Mouse (Mus musculus) c-Kit-positive CD71-negative TER-119-negative erythroid progenitor cells, embryonic 14.5 days (primary cell): ENCODE data around the gene Itih5.

Experiments
- DNase-seq: peaks from one replicate; pipeline ENCODE4 v3.0.0-alpha.2; 2013; ENCODE audit warnings: low read depth

The Itih5 gene

DNA sequence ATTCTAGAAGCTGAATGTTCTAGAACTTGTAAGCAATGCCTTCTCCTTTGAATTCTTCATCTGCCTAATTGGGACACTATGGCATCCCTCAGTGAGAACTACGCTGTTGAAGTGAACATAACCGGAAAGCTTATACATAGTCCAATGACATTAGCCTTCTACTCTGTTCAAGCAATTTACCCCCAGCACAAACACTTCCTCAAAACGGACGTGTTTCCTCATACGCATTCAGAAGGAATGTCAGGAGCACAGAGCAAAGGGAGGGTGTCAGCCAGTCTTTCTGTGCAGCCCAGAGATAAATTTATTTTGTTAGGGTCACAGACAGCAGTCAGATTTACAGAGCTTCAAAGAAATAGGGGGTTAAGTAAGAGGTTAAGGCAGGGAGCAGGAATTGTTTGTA lies 108.0 kb downstream of the Itih5 start:
- no peak for DNase-seq

DNA sequence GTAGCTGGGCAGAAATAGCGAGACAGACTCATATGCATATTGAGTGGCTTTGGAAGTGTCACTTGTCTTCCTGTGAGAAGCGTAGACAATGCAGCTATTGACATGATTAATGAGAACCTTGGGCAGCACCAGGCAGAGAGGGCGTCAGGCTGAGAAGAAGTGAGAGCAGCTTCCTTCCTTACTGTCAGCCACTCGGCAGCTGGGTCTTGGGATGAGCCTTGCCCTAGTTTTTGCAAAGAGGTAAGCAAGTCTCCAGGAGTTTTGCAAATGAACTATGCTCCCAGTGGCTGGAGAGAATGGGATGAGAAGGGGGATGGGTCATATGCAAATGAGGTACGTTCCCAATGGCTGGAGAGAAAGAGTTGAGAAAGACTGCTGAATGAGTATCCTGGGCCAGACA lies 109.4 kb downstream of the Itih5 start:
- DNase-seq, result no peak

GRCm38 (mm10) chr2:10263909-10264489 lies 110.6 kb downstream of the Itih5 start:
- DNase-seq, result no peak

- no peak for DNase-seq
Measured at GRCm38 (mm10) chr2:10265881-10266280, 112.5 kb downstream of the Itih5 start.

DNA sequence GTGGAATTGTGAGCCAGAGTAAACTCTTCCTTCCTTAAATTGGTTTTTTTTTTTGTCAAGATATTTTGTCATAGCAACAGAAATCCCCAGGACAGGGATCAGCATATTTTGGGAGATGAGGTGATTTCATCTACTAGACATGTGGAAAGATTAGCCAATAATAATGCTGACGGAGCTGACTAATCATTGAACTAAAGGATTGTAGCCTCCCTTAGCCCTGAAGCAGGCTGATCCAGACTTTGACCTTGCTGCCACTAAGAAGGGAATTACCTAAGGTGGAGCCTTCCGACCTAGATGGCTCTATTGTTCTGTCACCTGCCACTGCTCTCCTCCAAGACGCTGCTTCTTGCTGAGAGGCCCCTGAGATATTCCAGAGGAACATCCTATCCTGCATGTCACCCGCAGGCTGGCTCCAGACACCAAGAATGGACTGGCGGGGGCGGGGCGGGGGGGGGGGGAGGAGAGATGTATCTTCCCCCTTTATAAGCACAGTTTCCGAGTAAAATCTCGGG lies 119.3 kb downstream of the Itih5 start:
- DNase-seq, result no peak

GRCm38 (mm10) chr2:10273541-10274050 lies 120.2 kb downstream of the Itih5 start:
- DNase-seq, result no peak

GRCm38 (mm10) chr2:10276194-10276593 lies 122.8 kb downstream of the Itih5 start:
- peak; percentile 19 for DNase-seq

GRCm38 (mm10) chr2:10283686-10284085 lies 130.3 kb downstream of the Itih5 start:
- no peak for DNase-seq

- DNase-seq, result no peak
Measured at GRCm38 (mm10) chr2:10284636-10285270, 131.4 kb downstream of the Itih5 start.

DNA sequence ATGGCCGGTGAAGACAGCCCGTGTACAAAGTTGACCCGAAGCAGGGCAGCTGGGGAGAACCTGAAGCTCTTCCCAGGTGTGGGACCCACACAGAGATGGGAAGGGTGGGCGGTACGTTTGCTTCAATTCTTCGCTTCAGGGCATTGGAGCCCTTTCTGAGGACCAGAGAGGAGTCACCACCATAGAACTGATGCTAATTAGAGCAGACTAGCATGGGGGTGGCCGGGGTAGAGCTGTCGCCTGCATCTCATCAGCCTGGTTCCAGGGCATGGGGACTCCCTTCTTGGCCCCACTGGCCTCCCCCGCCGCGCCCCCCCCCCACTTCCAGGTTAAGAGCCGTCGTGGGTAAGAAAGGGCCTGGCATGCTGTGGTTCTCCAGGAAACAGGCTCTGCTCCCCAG lies 132.6 kb downstream of the Itih5 start:
- no peak for DNase-seq

GRCm38 (mm10) chr2:10288142-10288831 lies 134.9 kb downstream of the Itih5 start:
- DNase-seq, result peak; percentile 73

GRCm38 (mm10) chr2:10288881-10289280 lies 135.5 kb downstream of the Itih5 start:
- no peak for DNase-seq

DNA sequence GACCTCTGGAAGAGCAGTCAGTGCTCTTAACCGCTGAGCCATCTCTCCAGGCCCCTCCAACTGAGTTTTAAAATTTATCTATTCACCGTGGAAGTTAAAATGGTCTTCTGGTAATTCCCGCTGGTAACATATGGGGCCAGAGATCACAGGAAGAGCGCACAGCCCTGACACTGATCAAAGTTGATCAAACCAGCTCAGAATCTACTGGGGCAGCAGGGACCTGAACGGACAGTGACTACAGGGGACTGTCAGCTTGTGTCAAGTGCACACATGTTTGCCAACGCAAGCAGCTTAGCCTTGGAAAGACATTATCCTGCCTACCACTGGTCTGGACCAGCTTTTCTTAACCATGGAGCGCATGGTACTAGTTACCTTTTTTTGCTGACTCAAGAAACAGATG lies 136.7 kb downstream of the Itih5 start:
- DNase-seq, result no peak

DNA sequence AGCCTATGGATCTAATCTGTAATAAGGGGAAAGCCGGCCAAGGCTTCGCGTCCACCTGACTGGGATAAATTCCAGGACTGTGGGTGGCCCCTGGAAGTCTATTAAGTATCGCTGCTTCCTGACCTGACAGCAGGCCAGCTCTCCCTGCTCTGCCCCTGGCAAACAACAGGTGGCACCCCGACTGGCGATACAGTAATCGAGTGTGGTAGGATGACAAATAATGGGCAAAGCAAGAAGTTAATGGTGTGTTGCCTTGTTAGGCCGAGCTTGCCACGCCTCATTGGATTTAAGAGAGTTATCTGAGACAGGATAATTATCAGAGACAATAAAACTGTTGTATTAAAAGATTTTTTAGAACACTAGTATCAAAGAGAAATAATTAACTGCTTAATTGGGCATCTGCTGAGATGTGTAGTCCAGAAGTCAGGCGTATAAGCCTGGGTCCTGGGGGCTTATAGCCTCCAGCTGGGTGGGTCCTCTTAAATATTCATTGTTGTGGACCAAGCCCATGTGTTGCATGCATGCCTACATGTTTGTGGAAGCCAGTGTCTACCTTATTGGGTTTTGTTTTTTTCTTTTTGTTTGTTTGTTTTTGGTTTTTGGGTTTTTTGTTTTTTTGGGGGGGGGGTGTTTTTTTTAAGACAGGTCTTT lies 140.3 kb downstream of the Itih5 start:
- DNase-seq, result no peak

DNA sequence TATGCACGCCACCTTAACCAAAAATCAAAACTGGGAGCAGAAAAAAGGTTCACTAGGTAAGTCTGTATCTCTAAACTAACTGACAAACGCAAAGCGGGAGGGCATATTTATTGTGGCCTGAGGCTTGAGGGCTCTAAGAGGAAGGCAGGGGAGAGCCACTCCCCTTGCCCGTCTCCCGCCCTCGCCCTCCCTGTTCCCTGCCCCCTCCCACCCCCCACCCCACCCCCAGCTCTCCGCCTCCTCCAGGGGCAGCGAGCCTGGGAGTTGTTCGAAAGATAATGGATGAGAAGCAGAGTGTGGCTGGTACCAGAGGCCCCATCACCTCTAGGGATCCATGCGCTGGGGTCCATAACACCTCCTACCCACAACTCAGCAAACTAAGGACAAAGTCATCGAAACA lies 142.5 kb downstream of the Itih5 start:
- no peak for DNase-seq

GRCm38 (mm10) chr2:10300244-10300643 lies 146.9 kb downstream of the Itih5 start:
- DNase-seq, result no peak

GRCm38 (mm10) chr2:10300771-10301170 lies 147.4 kb downstream of the Itih5 start:
- DNase-seq, result no peak

DNA sequence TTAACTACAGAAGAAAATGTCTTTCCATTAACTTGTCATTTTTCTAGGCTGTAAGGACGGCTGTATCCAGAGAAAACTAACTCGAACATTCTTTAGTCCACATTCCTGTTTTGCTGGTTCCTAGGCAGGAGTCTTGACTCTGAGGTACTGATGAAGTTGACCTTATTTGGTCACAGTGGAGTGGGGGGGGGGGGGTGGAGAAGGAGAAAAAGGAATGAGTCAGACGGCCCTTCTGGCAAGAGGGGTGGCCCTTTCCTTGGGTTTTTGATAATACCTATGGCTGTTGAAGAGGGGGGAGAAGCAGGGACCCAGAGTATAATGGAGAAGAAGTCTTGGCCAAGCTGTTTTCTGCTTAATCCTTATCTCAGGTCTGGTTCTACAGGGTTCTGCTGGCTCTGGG lies 148.0 kb downstream of the Itih5 start:
- DNase-seq, result no peak

GRCm38 (mm10) chr2:10301997-10302396 lies 148.6 kb downstream of the Itih5 start:
- DNase-seq, result no peak

GRCm38 (mm10) chr2:10304911-10305310 lies 151.5 kb downstream of the Itih5 start:
- DNase-seq, result no peak
